ENCODE assay signal across 8 mouse cellular contexts in genomic region chr19:7339026-7339425, GRCm38 (mm10). TPM values are rescaled to one million over a fixed set of nuclear protein-coding genes. Genes with fewer than 3 reads are reported as not detected.
DNase-seq lines count a peak whose midpoint lies in the region; ATAC-seq and TF ChIP-seq lines count a peak whose summit lies in the region.

No protein-coding gene starts in this region.

- peak overlapping the region; percentile 8; the same call in 1 of the 2 replicates for H3K4me3 ChIP-seq in thymus, adult 2 months (ENCODE audit: control insufficient read depth, insufficient read depth, low read length)
- 0 out of 2 replicates have a peak overlapping the region, but pooled peaks have one; percentile 1 for H3K4me3 ChIP-seq in forebrain, embryonic 11.5 days (ENCODE audit: low read depth, low read length)
- H3K4me3 ChIP-seq in hindbrain, embryonic 13.5 days = peak overlapping the region; percentile 93
- H3K4me3 ChIP-seq in neural tube, embryonic 13.5 days = peak overlapping the region; percentile 95

- peak; percentile 6 for DNase-seq in thymus, adult 2 months
- no peak for DNase-seq in thymus, postnatal 10 days (ENCODE audit: low spot score in 2 of 2)
- no peak for DNase-seq in forebrain, embryonic 11.5 days (ENCODE audit: low spot score)
- peak; percentile 14 for DNase-seq in liver
- no peak for DNase-seq in embryo, embryonic 11 days
- DNase-seq in frontal cortex, postnatal 14 days (ENCODE audit: low spot score in 2 of 2) = no peak

- no peaks in the 10 kb centered on the region for H3K27me3 ChIP-seq in thymus, adult 2 months (ENCODE audit: control insufficient read depth, insufficient read depth, low read length)
- no peaks in the 10 kb centered on the region for H3K27me3 ChIP-seq in forebrain, embryonic 11.5 days (ENCODE audit: control insufficient read depth, insufficient read depth, low read length)
- H3K27me3 ChIP-seq in hindbrain, embryonic 13.5 days = no peaks in the 10 kb centered on the region
- no peaks in the 10 kb centered on the region for H3K27me3 ChIP-seq in neural tube, embryonic 13.5 days

- H3K4me2 ChIP-seq in forebrain, embryonic 11.5 days (ENCODE audit: low read depth, low read length, severe bottlenecking) = 0 out of 2 replicates have a peak overlapping the region, but pooled peaks have one; percentile 3
- H3K4me2 ChIP-seq in hindbrain, embryonic 13.5 days = peak overlapping the region; percentile 98
- peak overlapping the region; percentile 98 for H3K4me2 ChIP-seq in neural tube, embryonic 13.5 days

- ATAC-seq in forebrain, embryonic 11.5 days (replicated peaks; ENCODE audit: low FRiP score) = no peak
- no peak for ATAC-seq in hindbrain, embryonic 13.5 days (ENCODE audit: low FRiP score)
- ATAC-seq in neural tube, embryonic 13.5 days (ENCODE audit: low read depth) = no peak

- H3K9ac ChIP-seq in forebrain, embryonic 11.5 days (ENCODE audit: low read length) = peak overlapping the region; percentile 92; the same call in 1 of the 2 replicates
- peak overlapping the region; percentile 98 for H3K9ac ChIP-seq in hindbrain, embryonic 13.5 days
- H3K9ac ChIP-seq in neural tube, embryonic 13.5 days = peak overlapping the region; percentile 98

- H3K36me3 ChIP-seq in thymus, adult 2 months (ENCODE audit: control insufficient read depth, insufficient read depth, low read length) = no peaks in the 10 kb centered on the region
- H3K36me3 ChIP-seq in forebrain, embryonic 11.5 days (ENCODE audit: control insufficient read depth, insufficient read depth, low read length) = no peaks in the 10 kb centered on the region
- 0 out of 2 replicates have a peak, but pooled peaks cover 7% of the 10 kb centered on the region for H3K36me3 ChIP-seq in hindbrain, embryonic 13.5 days
- peaks cover 5% of the 10 kb centered on the region; the same call in 1 of the 2 replicates for H3K36me3 ChIP-seq in neural tube, embryonic 13.5 days

- peaks cover 37% of the 10 kb centered on the region for H3K4me1 ChIP-seq in thymus, adult 2 months (replicated peaks; ENCODE audit: control insufficient read depth, insufficient read depth, low read length)
- peaks cover 15% of the 10 kb centered on the region for H3K4me1 ChIP-seq in forebrain, embryonic 11.5 days (replicated peaks; ENCODE audit: control insufficient read depth, insufficient read depth, low read length)
- H3K4me1 ChIP-seq in hindbrain, embryonic 13.5 days (replicated peaks) = peaks cover 53% of the 10 kb centered on the region
- H3K4me1 ChIP-seq in neural tube, embryonic 13.5 days (replicated peaks) = peaks cover 58% of the 10 kb centered on the region

- no peak for TF ChIP-seq CTCF in thymus, adult 2 months (IDR thresholded peaks at IDR 0.05; ENCODE audit: borderline replicate concordance, control insufficient read depth, extremely low read depth, insufficient read depth, low read length, poor library complexity)

- no peaks in the 10 kb centered on the region for H3K9me3 ChIP-seq in forebrain, embryonic 11.5 days (ENCODE audit: control insufficient read depth, low read length)
- no peaks in the 10 kb centered on the region for H3K9me3 ChIP-seq in hindbrain, embryonic 13.5 days
- no peaks in the 10 kb centered on the region for H3K9me3 ChIP-seq in neural tube, embryonic 13.5 days

- WGBS in thymus, adult 2 months = 49% methylated on average over 5 of the region's 5 CpGs
- WGBS in forebrain, embryonic 11.5 days = 80% methylated on average over 5 of the region's 5 CpGs
- 62% methylated on average over 5 of the region's 5 CpGs for WGBS in hindbrain, embryonic 13.5 days
- WGBS in neural tube, embryonic 13.5 days = 66% methylated on average over 5 of the region's 5 CpGs

- no peak for TF ChIP-seq POLR2A in thymus, adult 2 months (IDR thresholded peaks at IDR 0.05; ENCODE audit: control insufficient read depth, extremely low read depth, insufficient read depth, low read length, poor library complexity)

- H3K27ac ChIP-seq in thymus, adult 2 months (ENCODE audit: control insufficient read depth, insufficient read depth, low read length) = no peak overlapping the region
- H3K27ac ChIP-seq in forebrain, embryonic 11.5 days (ENCODE audit: low read depth, low read length) = no peak overlapping the region
- H3K27ac ChIP-seq in hindbrain, embryonic 13.5 days = no peak overlapping the region
- H3K27ac ChIP-seq in neural tube, embryonic 13.5 days (replicated peaks) = no peak overlapping the region

RNA-seq across cellular contexts. Expression of gene Mark2, which starts 2.6 kb away (rescaled TPM):
- 189 and 212 TPM in 2 replicates for polyA plus RNA-seq in thymus, adult 2 months (2012; rRNA removed)
- 61.2 and 62.0 TPM in 2 replicates for polyA plus RNA-seq in forebrain, embryonic 11.5 days (2014; fragmentation: Nextera tagmentation; extraction: Ambion mirVana)
- 40.9 and 42.5 TPM in 2 replicates for polyA plus RNA-seq in hindbrain, embryonic 13.5 days (2015; fragmentation: Nextera tagmentation; extraction: Ambion mirVana)
- polyA plus RNA-seq in neural tube, embryonic 13.5 days (2015; fragmentation: Nextera tagmentation; extraction: Ambion mirVana) = 45.3 and 48.0 TPM in 2 replicates

RNA-seq across cellular contexts. Expression of gene Spindoc, which starts 43.8 kb away (rescaled TPM):
- polyA plus RNA-seq in thymus, adult 2 months (2012; rRNA removed) = 48.9 and 61.9 TPM in 2 replicates
- 39.9 and 52.0 TPM in 2 replicates for polyA plus RNA-seq in forebrain, embryonic 11.5 days (2014; fragmentation: Nextera tagmentation; extraction: Ambion mirVana)
- 34.0 and 42.7 TPM in 2 replicates for polyA plus RNA-seq in hindbrain, embryonic 13.5 days (2015; fragmentation: Nextera tagmentation; extraction: Ambion mirVana)
- 29.1 and 29.2 TPM in 2 replicates for polyA plus RNA-seq in neural tube, embryonic 13.5 days (2015; fragmentation: Nextera tagmentation; extraction: Ambion mirVana)

Comparison
In these comparisons a context has a peak if more than half of its experiments do, and no peak if none do; other contexts are left out.
1. DNase-seq: peak in thymus, adult 2 months (single experiment) and liver (single experiment); none in thymus, postnatal 10 days (0 of 2), forebrain, embryonic 11.5 days (single experiment), embryo, embryonic 11 days (single experiment) and frontal cortex, postnatal 14 days (0 of 2).
2. H3K4me3 ChIP-seq: peak in every context shown above with its lines; median percentile 95 in neural tube, embryonic 13.5 days; 93 in hindbrain, embryonic 13.5 days; 8 in thymus, adult 2 months; 1 in forebrain, embryonic 11.5 days.
3. H3K4me2 ChIP-seq: peak in every context shown above with its lines; median percentile 98 in hindbrain, embryonic 13.5 days; 98 in neural tube, embryonic 13.5 days; 3 in forebrain, embryonic 11.5 days.
4. Peak in every context shown above with its lines, with median percentiles within 50 percentile points of each other: H3K9ac ChIP-seq.